Mouse (Mus musculus) spleen, postnatal 36 days (tissue): Measurements from ENCODE around the gene Rassf4.
"Not testable (repeated sequence)": the region's sequence is repeated elsewhere in the genome, so short reads cannot be mapped to it uniquely, and the experiment has no call there.

Source experiments
- DNase-seq, 2 experiments: peaks; one replicate each; pipeline ENCODE4 v3.0.0; 2022; ENCODE audit warnings: low spot score in 2 of 2, mixed read lengths in 1 of 2

Gene Rassf4

GRCm38 (mm10) chr6:116636581-116637235 is 37.0 kb downstream of the Rassf4 start:
- DNase-seq: no peak

DNA sequence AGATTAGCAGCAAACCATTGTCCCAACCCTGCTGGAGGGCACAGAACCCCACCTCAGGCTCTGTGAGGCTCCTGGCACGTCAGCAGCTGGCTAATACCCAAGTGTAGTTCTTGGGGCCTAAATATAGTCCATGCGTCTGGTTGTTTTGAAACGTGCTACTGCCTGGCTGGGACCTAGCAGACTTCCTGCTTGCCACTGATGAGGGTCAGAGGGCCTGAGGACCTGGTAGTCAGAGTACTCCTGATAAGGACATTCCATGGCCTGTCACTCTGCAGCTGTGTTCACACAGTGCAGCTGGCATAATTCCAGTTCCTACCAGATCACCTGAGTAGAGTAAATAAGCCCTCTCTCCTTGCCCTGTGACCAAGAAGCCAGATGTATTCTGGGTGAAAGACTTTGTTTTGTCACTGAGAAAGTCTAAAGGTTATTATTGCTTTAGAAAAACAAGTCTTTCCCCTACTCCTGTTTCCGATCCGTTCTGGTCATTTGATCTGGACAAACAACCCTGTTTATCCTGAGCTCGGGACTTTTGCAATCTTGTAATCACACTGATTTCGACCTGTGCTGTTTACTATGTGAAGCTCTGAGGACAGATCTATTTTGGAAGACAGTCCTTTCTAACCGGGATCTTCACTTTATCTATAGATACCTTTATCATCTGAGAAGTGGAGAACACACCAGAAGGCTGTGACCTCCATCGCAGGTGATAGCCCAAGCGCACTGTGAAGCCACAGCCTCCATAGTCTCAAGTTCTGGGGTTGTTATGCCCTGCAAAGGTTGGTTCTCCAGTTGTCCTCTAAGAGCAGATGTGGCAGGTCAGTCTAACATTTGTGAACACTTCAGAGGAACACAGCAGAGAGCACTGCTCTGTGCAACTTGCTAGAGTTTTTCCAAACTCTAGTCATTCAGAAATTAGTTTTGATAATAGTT is 38.2 kb downstream of the Rassf4 start:
- DNase-seq: no peak

DNA sequence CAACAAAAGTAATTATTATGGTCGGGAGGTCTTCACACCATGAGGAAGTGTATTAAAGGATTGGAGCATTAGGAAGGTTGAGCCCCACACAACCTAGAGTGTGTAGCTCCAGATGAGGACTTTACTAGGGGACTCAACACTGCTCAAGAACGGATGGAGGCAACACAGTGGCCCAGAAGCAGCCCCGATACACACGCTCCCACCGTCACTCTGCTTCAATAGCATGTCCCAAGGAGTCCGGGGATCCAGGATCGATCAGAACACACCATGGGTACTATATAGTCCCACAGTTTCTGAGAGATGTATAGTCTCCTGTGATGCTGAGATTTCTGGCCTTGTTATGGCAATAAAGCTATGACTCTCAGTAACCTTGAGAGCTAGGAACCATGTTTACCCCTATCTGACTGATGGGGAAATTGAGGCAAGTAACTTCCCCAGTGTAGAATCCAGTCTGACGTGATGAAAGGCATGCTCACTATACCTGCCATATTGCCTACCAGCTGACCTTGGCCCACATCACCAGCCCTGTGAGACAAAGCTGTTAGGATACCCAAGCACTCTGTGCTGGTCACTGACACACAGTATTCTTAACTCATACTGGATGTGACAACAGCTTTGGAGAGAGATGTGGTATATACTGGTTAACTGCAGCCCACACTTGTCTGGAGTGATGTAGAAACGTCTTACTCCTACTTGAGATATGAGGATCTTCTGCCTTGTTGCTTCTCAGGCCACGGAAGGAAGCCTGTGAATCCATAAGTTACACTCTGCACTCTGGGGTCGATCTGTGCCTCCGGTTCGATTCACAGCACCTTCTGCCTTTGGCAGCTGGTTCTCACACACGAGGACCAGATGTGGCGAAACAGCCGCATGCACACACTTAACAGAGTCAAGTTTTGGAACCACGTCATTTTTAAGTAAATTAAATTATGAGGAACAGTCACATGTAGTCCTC is 39.7 kb downstream of the Rassf4 start:
- DNase-seq: no peak

DNA sequence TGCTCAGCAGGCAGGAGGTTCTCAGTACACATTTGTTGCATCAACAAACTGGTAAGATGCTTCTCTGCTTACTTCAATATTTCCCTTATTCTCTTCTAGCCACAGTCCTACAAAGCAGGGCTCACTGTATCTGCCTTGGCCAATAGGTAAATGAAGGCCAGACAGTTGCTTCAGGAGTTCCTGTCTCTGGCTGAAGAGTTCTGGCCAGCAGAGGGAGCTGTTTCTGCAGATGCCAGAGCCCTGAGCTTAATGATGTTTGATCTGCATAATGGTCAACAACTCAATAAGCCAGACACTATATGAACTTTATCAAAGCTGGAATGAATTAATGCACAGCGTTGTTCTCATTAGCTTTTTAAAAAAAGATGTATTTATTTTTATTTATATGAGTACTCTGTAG is 41.6 kb downstream of the Rassf4 start:
- peak; percentile 68 to 69 for DNase-seq

DNA sequence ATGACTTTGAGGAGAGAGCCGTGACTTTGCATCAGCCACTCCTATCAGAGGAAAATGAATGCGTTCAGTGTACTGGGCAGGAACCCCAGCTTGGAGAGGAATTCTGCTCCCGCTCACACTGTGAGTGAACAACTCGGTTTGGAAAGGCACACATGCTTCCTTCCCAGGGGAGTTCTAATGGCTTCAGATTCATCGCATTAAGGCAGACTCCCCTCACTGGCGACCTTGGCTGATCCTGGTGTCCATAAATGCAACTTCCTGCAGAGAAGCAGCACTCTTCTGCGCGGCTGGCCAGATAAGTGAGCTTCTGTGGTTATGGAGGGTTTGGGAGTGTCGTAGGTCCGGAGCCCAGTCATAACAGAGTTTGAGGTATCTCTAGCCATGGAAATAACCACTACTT is 44.0 kb downstream of the Rassf4 start:
- DNase-seq: no peak

DNA sequence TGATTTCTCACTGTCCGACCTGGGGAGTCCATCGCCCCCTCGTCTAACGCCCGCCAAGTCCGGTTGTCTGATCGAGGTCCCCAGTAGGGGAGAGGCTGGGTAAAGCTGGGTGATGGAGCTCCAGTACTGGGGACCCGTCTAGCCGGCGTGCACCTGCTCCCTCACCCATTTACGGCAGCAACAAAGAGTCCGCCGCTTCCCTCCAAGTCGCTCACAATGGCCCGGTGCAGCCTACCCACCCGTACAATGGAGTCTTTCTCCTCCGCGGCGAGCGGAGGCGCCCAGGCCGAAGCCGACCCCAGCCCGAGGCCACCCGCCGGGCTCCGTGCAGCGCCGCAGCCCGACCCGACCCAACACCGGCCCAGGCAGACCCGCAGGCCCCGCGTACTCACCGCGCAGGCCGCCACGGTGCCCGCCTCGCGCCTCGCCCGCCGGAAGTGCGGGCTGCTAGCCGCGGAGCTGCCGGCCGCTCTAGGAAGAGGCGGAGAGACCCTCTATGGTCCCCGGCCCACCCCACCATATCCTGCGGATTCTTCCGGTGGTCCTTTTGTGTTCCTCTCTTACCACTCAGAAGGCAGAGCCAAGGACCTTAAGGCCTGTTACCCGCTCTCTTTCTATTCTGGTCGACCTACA is 45.1 kb downstream of the Rassf4 start, which contains the start of gene Zfp422:
Gene Zfp422 (minus strand): TSS at position 461 of the 633 bp plus-strand sequence.
- peak; percentile 46 to 54 for DNase-seq

GRCm38 (mm10) chr6:116628095-116628494 is 45.7 kb downstream of the Rassf4 start:
- no peak for DNase-seq

GRCm38 (mm10) chr6:116626417-116626816 is 47.3 kb downstream of the Rassf4 start:
- DNase-seq: not testable (repeated sequence)

DNA sequence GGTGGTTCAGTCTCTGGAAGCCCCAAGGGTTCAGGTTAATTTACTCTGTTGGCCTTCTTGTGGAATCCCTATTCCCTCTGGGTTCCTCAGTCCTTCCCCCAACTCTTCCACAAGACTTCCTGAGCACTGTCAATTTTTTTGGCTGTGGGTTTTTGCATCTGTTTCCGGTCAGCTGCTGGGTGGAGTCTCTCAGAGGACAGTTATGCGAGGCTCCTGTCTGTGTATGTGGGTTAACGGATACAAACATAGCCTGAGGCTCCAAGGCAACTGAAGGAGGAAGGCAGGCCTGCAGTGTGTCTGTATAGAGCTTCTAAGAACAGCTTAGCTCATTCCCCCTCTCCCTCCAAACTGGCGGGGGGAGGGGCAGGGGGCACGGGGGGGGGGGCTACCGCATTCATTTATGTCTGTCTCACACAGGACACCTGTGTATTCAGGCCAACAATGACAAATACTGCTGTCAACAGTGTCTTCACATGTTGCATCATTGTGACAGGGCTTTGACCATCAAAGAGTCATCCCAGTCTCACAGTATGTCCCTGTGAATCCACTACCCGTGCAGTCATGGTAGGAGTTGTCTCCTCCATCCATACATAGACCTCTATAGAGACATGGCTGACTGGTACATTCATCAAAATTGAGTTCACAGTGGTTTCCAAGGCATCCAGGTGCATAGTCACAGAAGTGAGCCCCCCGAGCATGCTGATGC is 52.3 kb downstream of the Rassf4 start:
- DNase-seq: no peak

- no peak for DNase-seq
Observed at GRCm38 (mm10) chr6:116618073-116618472, 55.7 kb downstream of the Rassf4 start.

- no peak for DNase-seq
Observed at GRCm38 (mm10) chr6:116615719-116616118, 58.0 kb downstream of the Rassf4 start.

GRCm38 (mm10) chr6:116607230-116607629 is 66.5 kb downstream of the Rassf4 start:
- DNase-seq: no peak

- not testable (repeated sequence) for DNase-seq
Observed at GRCm38 (mm10) chr6:116600969-116601368, 72.8 kb downstream of the Rassf4 start.

DNA sequence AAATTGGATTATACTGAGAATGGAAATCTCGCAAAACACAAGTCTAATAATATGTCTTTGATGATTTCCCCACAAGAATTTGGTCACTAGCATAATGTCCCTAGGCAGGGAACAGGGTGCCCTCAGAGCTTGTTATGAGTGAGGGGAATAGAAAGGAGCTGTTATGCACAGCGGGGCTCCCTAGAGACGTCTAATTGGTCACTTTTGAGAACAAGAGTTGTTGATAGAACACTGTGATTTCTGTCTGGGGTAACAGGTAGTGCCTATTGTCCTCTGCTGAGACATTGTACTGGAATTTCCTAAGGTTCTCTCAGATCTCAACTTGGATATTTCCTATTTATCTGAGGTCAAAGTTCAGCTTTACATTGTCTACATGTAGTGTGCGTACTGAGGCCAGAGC is 89.7 kb downstream of the Rassf4 start, which contains the start of gene Olfr215:
Gene Olfr215 (minus strand): TSS at position 101 of the 400 bp plus-strand sequence.
- DNase-seq: no peak
